Mouse (Mus musculus) lung, postnatal 4 days (tissue): ENCODE data around the gene Tapt1.
A peak's percentile ranks its signal among the peaks of the same experiment; 100 is the strongest.
"Not testable (repeated sequence)": the region's sequence is repeated elsewhere in the genome, so short reads cannot be mapped to it uniquely, and the experiment has no call there.

Experiments used
- DNase-seq, 2 experiments: peaks; one replicate each; pipeline ENCODE4 v3.0.0; 2021

Tapt1 gene

GRCm38 (mm10) chr5:44196167-44196566 lies 30.3 kb downstream of the Tapt1 start:
- no peak for DNase-seq

GRCm38 (mm10) chr5:44187370-44187769 lies 39.1 kb downstream of the Tapt1 start:
- no peak for DNase-seq

- DNase-seq: peak; percentile 26 to 67
Measured at GRCm38 (mm10) chr5:44181669-44182068, 44.8 kb downstream of the Tapt1 start.

- DNase-seq: no peak
Measured at GRCm38 (mm10) chr5:44180450-44180849, 46.0 kb downstream of the Tapt1 start.

GRCm38 (mm10) chr5:44174046-44174445 lies 52.4 kb downstream of the Tapt1 start:
- DNase-seq: no peak

- DNase-seq: no peak
Measured at GRCm38 (mm10) chr5:44166866-44167265, 59.6 kb downstream of the Tapt1 start.

- DNase-seq: no peak
Measured at GRCm38 (mm10) chr5:44165854-44166253, 60.6 kb downstream of the Tapt1 start.

- no peak for DNase-seq
Measured at GRCm38 (mm10) chr5:44164233-44164776, 62.1 kb downstream of the Tapt1 start.

- DNase-seq: no peak
Measured at GRCm38 (mm10) chr5:44163318-44163717, 63.1 kb downstream of the Tapt1 start.

- DNase-seq: no peak
Measured at GRCm38 (mm10) chr5:44162786-44163185, 63.6 kb downstream of the Tapt1 start.

- DNase-seq: no peak
Measured at GRCm38 (mm10) chr5:44159679-44160438, 66.6 kb downstream of the Tapt1 start.

- DNase-seq: no peak
Measured at GRCm38 (mm10) chr5:44159231-44159630, 67.2 kb downstream of the Tapt1 start.

GRCm38 (mm10) chr5:44158458-44158857 lies 68.0 kb downstream of the Tapt1 start:
- DNase-seq: no peak

- DNase-seq: no peak
Measured at GRCm38 (mm10) chr5:44157760-44158159, 68.7 kb downstream of the Tapt1 start.

- peak; percentile 45 to 48 for DNase-seq
Measured at GRCm38 (mm10) chr5:44153050-44153449, 73.4 kb downstream of the Tapt1 start.

- DNase-seq: peak; percentile 57 to 90
Measured at GRCm38 (mm10) chr5:44151327-44152051, 74.9 kb downstream of the Tapt1 start.

GRCm38 (mm10) chr5:44147732-44148131 lies 78.7 kb downstream of the Tapt1 start:
- no peak for DNase-seq

GRCm38 (mm10) chr5:44146437-44147332 lies 79.7 kb downstream of the Tapt1 start:
- DNase-seq: no peak

GRCm38 (mm10) chr5:44143467-44144235 lies 82.8 kb downstream of the Tapt1 start:
- no peak for DNase-seq

GRCm38 (mm10) chr5:44127487-44127886 lies 98.9 kb downstream of the Tapt1 start:
- DNase-seq: no peak

GRCm38 (mm10) chr5:44126574-44126973 lies 99.9 kb downstream of the Tapt1 start:
- DNase-seq: not testable (repeated sequence)
